Mouse (Mus musculus) testis, adult 2 months (tissue): Measurements from ENCODE around the gene Acot7.

ENCODE experiments used
- CTCF ChIP-seq: fragments of 200-500 bp; IDR thresholded peaks from 2 replicates; pipeline ENCODE4 v1.5.1; 2012; ENCODE audit warnings: low read depth, mild to moderate bottlenecking, inconsistent platforms, low read length, moderate library complexity; ENCODE audit not compliant: control insufficient read depth, insufficient read depth, insufficient replicate concordance
- POLR2A ChIP-seq: fragments of 200-500 bp; IDR thresholded peaks from 2 replicates; pipeline ENCODE4 v1.6.1; 2012; ENCODE audit warnings: low read depth, mild to moderate bottlenecking, inconsistent platforms, low read length, moderate library complexity; ENCODE audit not compliant: control insufficient read depth

- TF ChIP-seq POLR2A (no peak), CTCF (no peak)
Observed at GRCm38 (mm10) chr4:152290991-152291390, 113.1 kb downstream of the Acot7 start.
